Mouse (Mus musculus) lung, embryonic 15.5 days (tissue): ENCODE measurements around the gene Inpp4a. TPM values are rescaled to one million over a fixed set of nuclear protein-coding genes. Genes with fewer than 3 reads are reported as not detected.

Experiments
- ATAC-seq: fragments of 200-750 bp; cut with Nextera tagmentation; 2 replicates; pipeline ENCODE4 v1.8.0; 2017; ENCODE audit warnings: moderate number of reproducible peaks, borderline replicate concordance; ENCODE audit not compliant: low FRiP score, low TSS enrichment; ENCODE audit errors: extremely low read depth
- H3K27ac ChIP-seq: fragments of 300-500 bp; sonication (generic); 2 replicates; pipeline ENCODE4 v1.5.1; 2015; ENCODE audit warnings: moderate library complexity, mild to moderate bottlenecking, inconsistent platforms
- H3K27me3 ChIP-seq: fragments of 300-500 bp; sonication (generic); 2 replicates; pipeline ENCODE4 v1.6.1; 2015; ENCODE audit warnings: inconsistent platforms
- H3K36me3 ChIP-seq: fragments of 300-500 bp; sonication (generic); 2 replicates; pipeline ENCODE4 v1.6.1; 2015; ENCODE audit warnings: inconsistent platforms
- H3K4me1 ChIP-seq: fragments of 300-500 bp; sonication (generic); 2 replicates; pipeline ENCODE4 v1.6.1; 2015; ENCODE audit warnings: inconsistent platforms
- H3K4me2 ChIP-seq: fragments of 300-500 bp; sonication (generic); 2 replicates; pipeline ENCODE4 v1.6.1; 2015; ENCODE audit warnings: inconsistent platforms, mild to moderate bottlenecking, moderate library complexity
- H3K4me3 ChIP-seq: fragments of 300-500 bp; sonication (generic); 2 replicates; pipeline ENCODE4 v1.5.1; 2015; ENCODE audit warnings: mild to moderate bottlenecking, inconsistent platforms
- H3K9ac ChIP-seq: fragments of 300-500 bp; sonication (generic); 2 replicates; pipeline ENCODE4 v1.6.1; 2015; ENCODE audit warnings: inconsistent platforms
- H3K9me3 ChIP-seq: fragments of 300-500 bp; sonication (generic); 2 replicates; pipeline ENCODE4 v1.6.1; 2016; ENCODE audit warnings: inconsistent platforms
- WGBS: fragments of 180-500 bp; shearing (Covaris S2); methylation state at CpG from one replicate; pipeline ENCODE4 v1.1.7; 2015; 5-methylcytosine and 5-hydroxymethylcytosine counted together
- polyA plus RNA-seq: library from polyadenylated mRNA; unstranded; fragments of >200 nt; fragmentation: Nextera tagmentation; extraction: Ambion mirVana; gene quantifications from 2 replicates; pipeline ENCODE4 v1.2.1, GENCODE M21; 2015

Gene Inpp4a
- polyA plus RNA-seq, 1 experiment from 2014 or later = 13.6 TPM

DNA sequence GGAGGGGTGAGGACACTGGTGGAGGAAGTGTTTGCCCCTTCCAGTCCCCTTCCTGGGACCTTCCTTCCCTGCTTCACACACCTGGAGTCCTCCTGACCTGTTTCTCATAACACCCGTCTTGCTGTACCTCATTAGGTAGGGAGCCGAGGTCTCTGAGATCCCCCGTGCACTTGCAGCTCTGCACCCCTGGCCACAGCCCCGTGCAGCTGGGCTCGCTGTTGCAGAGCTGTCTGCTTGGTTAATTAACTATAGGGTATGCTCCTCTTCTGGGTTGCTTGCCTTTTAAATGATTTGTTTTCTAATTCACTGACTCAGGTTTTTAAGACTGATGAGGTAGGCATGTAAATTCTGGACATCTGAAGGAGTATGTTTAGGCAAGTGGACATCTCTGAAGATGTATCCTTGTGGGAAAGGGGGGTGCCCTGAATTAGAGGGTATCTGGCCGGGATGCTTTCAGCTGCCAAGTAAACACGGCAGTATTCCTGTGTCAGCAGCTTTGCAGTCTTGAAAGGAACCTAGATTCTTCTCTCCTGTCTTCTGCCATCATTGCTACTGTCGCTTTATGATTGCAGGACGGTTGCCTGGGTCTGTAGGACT, 6.1 kb downstream of the Inpp4a start:
- Histone ChIP-seq H3K9ac (no peak overlapping the region), H3K4me1 (peaks cover 3% of the 10 kb centered on the region), H3K36me3 (no peaks in the 10 kb centered on the region), H3K9me3 (no peaks in the 10 kb centered on the region), H3K27ac (no peak overlapping the region), H3K27me3 (no peaks in the 10 kb centered on the region), H3K4me3 (no peak overlapping the region), H3K4me2 (no peak overlapping the region)
- ATAC-seq = no peak
- WGBS = 57% methylated on average over 9 of the region's 9 CpGs

DNA sequence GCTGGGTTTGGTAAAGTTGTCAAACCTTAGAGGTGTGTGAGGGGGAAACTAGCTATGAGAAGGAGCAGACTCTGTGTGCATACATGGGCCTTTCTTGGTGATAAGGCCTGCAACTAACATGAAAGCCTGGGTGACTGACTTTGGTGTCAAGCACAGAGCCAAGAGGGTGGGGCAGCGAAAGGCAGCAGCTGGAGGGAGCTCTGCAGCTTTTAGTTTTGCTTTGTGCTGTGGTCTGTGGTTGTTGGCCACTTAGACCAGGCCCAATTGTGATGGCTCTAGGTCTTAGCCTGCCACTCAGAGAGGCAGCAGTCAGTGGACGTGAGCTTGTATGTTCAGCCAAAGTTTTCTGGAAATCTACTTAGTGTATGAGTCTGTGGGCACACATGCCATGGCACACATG, 7.9 kb downstream of the Inpp4a start:
- ATAC-seq = no peak
- H3K27me3 ChIP-seq = no peaks in the 10 kb centered on the region
- H3K36me3 ChIP-seq = no peaks in the 10 kb centered on the region
- no peak overlapping the region for H3K9ac ChIP-seq
- H3K4me3 ChIP-seq = no peak overlapping the region
- WGBS = 83% methylated on average over 2 of the region's 2 CpGs
- no peaks in the 10 kb centered on the region for H3K9me3 ChIP-seq
- H3K4me1 ChIP-seq = no peaks in the 10 kb centered on the region
- no peak overlapping the region for H3K4me2 ChIP-seq
- no peak overlapping the region for H3K27ac ChIP-seq

DNA sequence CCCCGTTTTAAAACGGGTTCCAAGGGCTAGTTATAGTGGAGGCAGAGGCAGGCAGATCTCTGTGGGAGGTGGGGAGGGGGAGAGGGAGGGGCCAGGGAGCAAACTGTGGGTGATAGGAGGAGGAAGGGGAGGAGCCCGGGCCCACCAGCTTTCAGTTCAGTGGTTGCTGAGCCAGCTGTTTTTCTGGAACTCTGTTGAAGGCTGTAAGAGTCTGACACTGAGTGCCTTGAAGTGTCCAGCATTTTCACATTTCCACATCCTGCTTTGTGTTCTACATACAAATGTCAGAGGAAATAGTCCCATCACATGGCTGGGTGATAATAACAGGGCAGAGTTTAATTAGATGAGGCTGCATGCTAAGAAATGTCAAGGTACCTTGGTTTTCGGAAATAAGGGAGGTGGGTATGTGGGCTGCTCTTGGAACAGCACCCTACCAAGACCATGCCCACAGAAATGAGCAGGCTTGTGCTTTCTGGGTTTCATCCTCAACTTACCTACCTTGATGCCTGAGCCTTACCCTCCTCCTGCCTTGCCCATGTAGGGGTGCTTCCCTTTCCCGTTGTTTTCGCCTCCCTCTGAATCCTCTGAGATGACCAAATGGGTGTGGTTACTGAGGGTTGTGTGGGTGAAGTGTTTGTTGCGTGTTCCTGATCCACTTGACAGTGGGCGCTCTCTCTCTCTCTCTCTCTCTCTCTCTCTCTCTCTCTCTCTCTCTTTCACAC, 8.5 kb downstream of the Inpp4a start:
- no peak overlapping the region for H3K9ac ChIP-seq
- no peak overlapping the region for H3K4me2 ChIP-seq
- H3K27me3 ChIP-seq = no peaks in the 10 kb centered on the region
- H3K36me3 ChIP-seq = no peaks in the 10 kb centered on the region
- 79% methylated on average over 8 of the region's 8 CpGs for WGBS
- no peaks in the 10 kb centered on the region for H3K4me1 ChIP-seq
- H3K4me3 ChIP-seq = no peak overlapping the region
- H3K9me3 ChIP-seq = no peaks in the 10 kb centered on the region
- H3K27ac ChIP-seq = no peak overlapping the region
- ATAC-seq = no peak

GRCm38 (mm10) chr1:37308743-37309100, 9.1 kb downstream of the Inpp4a start:
- no peak for ATAC-seq
- Histone ChIP-seq H3K36me3 (no peaks in the 10 kb centered on the region), H3K27ac (no peak overlapping the region), H3K4me3 (no peak overlapping the region), H3K4me2 (no peak overlapping the region), H3K4me1 (no peaks in the 10 kb centered on the region), H3K27me3 (no peaks in the 10 kb centered on the region), H3K9ac (no peak overlapping the region), H3K9me3 (no peaks in the 10 kb centered on the region)
- 65% methylated on average over 3 of the region's 3 CpGs for WGBS

DNA sequence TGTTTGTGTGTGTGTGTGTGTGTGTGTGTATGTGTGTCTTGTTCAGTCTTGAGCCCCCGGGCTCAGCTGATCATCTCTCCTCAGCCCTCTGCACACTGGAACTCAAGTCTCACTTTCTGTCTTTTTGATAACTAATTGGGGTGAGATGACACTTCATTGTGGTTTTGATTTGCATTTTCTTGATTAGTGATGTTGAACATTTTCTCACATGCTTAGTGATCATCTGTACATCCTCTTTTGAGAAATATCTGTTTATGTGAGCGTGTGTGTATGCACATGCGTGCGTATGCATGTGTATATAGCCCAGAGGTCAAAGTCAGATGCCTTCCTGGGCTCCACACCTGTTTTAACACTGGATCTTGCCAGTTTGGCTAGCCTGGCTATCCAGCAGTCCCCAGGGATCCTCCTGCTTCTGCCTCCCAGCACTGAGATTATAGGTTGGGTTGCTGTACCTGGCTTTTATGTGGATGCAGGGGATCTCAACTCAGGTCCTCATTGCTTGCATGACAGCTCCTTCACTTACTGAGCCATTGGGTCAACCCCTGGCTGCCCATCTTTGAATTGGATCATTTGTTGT, 10.4 kb downstream of the Inpp4a start:
- H3K4me2 ChIP-seq = no peak overlapping the region
- H3K27ac ChIP-seq = no peak overlapping the region
- H3K4me1 ChIP-seq = 0 out of 2 replicates have a peak, but pooled peaks cover 3% of the 10 kb centered on the region
- no peaks in the 10 kb centered on the region for H3K27me3 ChIP-seq
- H3K36me3 ChIP-seq = no peaks in the 10 kb centered on the region
- 94% methylated on average over 4 of the region's 4 CpGs for WGBS
- ATAC-seq = no peak
- H3K4me3 ChIP-seq = no peak overlapping the region
- no peaks in the 10 kb centered on the region for H3K9me3 ChIP-seq
- no peak overlapping the region for H3K9ac ChIP-seq

- no peak for ATAC-seq
- Histone ChIP-seq H3K27ac (no peak overlapping the region), H3K4me1 (peaks cover 18% of the 10 kb centered on the region), H3K9me3 (no peaks in the 10 kb centered on the region), H3K4me3 (no peak overlapping the region), H3K4me2 (no peak overlapping the region), H3K27me3 (no peaks in the 10 kb centered on the region), H3K9ac (no peak overlapping the region), H3K36me3 (no peaks in the 10 kb centered on the region)
- WGBS = 38% methylated on average over 7 of the region's 7 CpGs
These were observed 14.7 kb downstream of the Inpp4a start for GRCm38 (mm10) chr1:37314338-37314737.

DNA sequence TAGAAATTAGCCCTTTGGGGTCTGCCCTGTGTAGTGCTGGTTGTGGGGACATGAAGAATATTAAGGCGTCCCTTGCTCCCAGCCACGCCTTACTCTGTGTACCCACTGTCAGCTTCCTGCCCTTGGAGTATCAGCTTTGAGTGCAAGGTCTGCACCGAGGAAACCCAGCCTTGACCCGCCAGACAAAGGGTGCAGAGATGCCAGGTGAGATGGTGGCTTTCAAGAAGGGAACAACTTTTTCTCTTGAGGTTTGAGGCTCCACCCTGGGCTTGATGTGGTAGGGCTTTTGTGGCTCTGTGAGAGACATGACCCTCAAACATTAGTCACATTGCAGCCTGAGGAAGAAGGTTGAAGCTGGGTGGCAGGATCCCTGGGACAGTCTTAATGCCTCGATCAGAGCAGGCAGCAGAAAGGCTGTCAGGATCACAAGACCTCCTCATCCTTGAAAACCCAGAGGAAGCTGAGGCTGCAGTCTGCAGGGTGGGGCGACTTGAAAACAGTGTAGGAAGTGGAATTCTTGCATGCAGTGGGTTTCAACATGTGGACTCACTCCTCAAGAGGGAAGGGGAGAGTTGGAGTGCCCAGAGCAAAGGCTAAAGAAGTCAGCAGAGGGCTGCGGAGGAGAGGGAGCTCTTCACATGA, 18.1 kb downstream of the Inpp4a start:
- H3K4me3 ChIP-seq = no peak overlapping the region
- H3K9ac ChIP-seq = no peak overlapping the region
- H3K4me1 ChIP-seq = peaks cover 18% of the 10 kb centered on the region
- no peak overlapping the region for H3K4me2 ChIP-seq
- H3K27me3 ChIP-seq = no peaks in the 10 kb centered on the region
- ATAC-seq = no peak
- 58% methylated on average over 7 of the region's 7 CpGs for WGBS
- H3K9me3 ChIP-seq = no peaks in the 10 kb centered on the region
- no peak overlapping the region for H3K27ac ChIP-seq
- H3K36me3 ChIP-seq = no peaks in the 10 kb centered on the region

DNA sequence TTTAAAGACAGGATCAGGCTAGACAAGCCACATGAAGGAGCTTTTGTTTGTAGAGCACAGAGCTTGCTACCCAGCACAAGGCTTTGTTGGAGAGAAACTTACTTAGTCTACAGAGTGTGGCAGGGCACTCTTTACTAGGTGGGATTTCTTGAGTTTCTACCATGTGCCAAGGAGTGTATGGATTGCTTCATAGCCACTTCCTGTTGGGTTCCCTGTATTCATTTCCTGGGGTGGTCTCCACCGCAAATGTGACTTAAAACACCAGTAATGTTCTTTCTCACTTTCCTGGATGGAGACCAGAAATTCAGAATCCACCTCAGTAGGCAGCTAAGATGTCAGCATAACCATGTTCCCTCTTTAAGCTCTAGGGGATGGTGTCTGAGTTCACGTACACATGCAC, 18.9 kb downstream of the Inpp4a start:
- H3K27me3 ChIP-seq = no peaks in the 10 kb centered on the region
- H3K36me3 ChIP-seq = no peaks in the 10 kb centered on the region
- 76% methylated on average over 2 of the region's 2 CpGs for WGBS
- no peak overlapping the region for H3K9ac ChIP-seq
- no peak overlapping the region for H3K4me3 ChIP-seq
- H3K9me3 ChIP-seq = no peaks in the 10 kb centered on the region
- H3K27ac ChIP-seq = no peak overlapping the region
- peaks cover 18% of the 10 kb centered on the region for H3K4me1 ChIP-seq
- no peak for ATAC-seq
- H3K4me2 ChIP-seq = no peak overlapping the region

- Histone ChIP-seq H3K27me3 (no peaks in the 10 kb centered on the region), H3K36me3 (no peaks in the 10 kb centered on the region), H3K27ac (no peak overlapping the region), H3K9me3 (no peaks in the 10 kb centered on the region), H3K4me2 (no peak overlapping the region), H3K9ac (no peak overlapping the region), H3K4me1 (peaks cover 15% of the 10 kb centered on the region), H3K4me3 (no peak overlapping the region)
- 88% methylated on average over 2 of the region's 2 CpGs for WGBS
- ATAC-seq = no peak
These were observed 23.0 kb downstream of the Inpp4a start for GRCm38 (mm10) chr1:37322690-37323089.

DNA sequence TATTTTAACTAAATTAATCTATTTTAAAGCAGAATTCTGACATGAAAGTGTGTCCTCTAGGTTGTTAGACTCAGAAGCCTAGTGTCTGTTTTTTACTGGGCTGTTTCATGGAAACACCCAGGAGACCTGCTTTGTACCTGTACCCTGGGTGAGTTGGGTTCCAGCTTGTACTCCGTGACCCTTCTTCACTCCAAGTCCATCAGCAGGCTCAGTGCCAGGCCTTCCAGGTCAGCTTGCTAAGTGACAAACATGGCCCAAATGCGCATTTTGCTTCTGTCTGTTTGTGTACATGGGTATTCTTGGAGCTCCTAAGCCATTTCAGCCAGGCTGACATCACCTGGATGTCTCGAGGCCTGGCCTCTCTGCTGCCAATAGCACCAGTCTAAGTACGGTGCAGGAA, 23.5 kb downstream of the Inpp4a start:
- H3K27ac ChIP-seq = no peak overlapping the region

DNA sequence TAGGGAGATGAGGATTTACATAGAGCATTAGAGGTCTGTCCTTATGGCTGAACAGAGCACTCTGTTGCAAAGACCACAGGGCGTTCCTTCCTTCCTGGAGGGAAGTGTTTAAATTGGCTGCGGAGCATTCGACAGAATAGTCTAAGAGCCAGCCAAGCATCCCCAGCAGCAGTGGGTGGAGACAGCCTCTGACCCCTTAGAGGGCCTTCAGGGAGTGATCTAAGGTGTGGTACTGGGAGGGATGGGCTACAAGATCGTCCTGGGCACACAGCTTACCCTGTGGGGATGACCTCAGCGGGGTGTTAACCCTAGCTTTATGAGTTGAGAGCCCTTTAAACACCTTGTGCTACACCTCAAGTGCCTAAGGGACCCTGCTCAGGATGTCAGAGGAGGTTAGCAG, 24.9 kb downstream of the Inpp4a start:
- Histone ChIP-seq H3K4me1 (peaks cover 4% of the 10 kb centered on the region; the same call in 1 of the 2 replicates), H3K9me3 (no peaks in the 10 kb centered on the region), H3K36me3 (no peaks in the 10 kb centered on the region), H3K27me3 (no peaks in the 10 kb centered on the region), H3K9ac (no peak overlapping the region), H3K4me3 (no peak overlapping the region), H3K4me2 (no peak overlapping the region), H3K27ac (no peak overlapping the region)
- ATAC-seq = peak; percentile 69; the same call in 1 of the 2 replicates
- WGBS = 19% methylated on average over 5 of the region's 5 CpGs

More for the DNA sequence above, 23.5 kb downstream of the Inpp4a start:
- no peak overlapping the region for H3K9ac ChIP-seq
- H3K9me3 ChIP-seq = no peaks in the 10 kb centered on the region
- no peak for ATAC-seq
- WGBS = 81% methylated on average over 4 of the region's 4 CpGs
- no peak overlapping the region for H3K4me2 ChIP-seq
- H3K36me3 ChIP-seq = no peaks in the 10 kb centered on the region
- no peaks in the 10 kb centered on the region for H3K27me3 ChIP-seq
- peaks cover 10% of the 10 kb centered on the region; the same call in 1 of the 2 replicates for H3K4me1 ChIP-seq
- no peak overlapping the region for H3K4me3 ChIP-seq

- Histone ChIP-seq H3K4me1 (peaks cover 4% of the 10 kb centered on the region; the same call in 1 of the 2 replicates), H3K4me2 (no peak overlapping the region), H3K4me3 (no peak overlapping the region), H3K9ac (no peak overlapping the region), H3K27me3 (no peaks in the 10 kb centered on the region), H3K36me3 (no peaks in the 10 kb centered on the region), H3K27ac (no peak overlapping the region), H3K9me3 (no peaks in the 10 kb centered on the region)
- WGBS = 46% methylated on average over 4 of the region's 4 CpGs
- no peak for ATAC-seq
These were observed 27.6 kb downstream of the Inpp4a start for GRCm38 (mm10) chr1:37327311-37327710.
